Mouse (Mus musculus) lung, embryonic 14.5 days (tissue): ENCODE results near the gene Shb. TPM values are rescaled to one million over a fixed set of nuclear protein-coding genes. Genes with fewer than 3 reads are reported as not detected.

Experiments used
- ATAC-seq: fragments of 200-750 bp; cut with Nextera tagmentation; 2 replicates; pipeline ENCODE4 v1.8.0; 2017; ENCODE audit warnings: mild to moderate bottlenecking, moderate TSS enrichment, moderate library complexity; ENCODE audit not compliant: insufficient read depth
- DNase-seq: peaks from one replicate; pipeline ENCODE4 v3.0.0-alpha.2; 2015
- H3K27ac ChIP-seq: fragments of 300-500 bp; sonication (generic); 2 replicates; pipeline ENCODE4 v1.5.1; 2014; ENCODE audit warnings: low read depth, mild to moderate bottlenecking, moderate library complexity
- H3K27me3 ChIP-seq: fragments of 300-500 bp; sonication (generic); 2 replicates; pipeline ENCODE4 v1.6.1; 2014; ENCODE audit warnings: low read length, control low read depth; ENCODE audit not compliant: insufficient read depth
- H3K36me3 ChIP-seq: fragments of 300-500 bp; sonication (generic); 2 replicates; pipeline ENCODE4 v1.6.1; 2014; ENCODE audit warnings: control low read depth; ENCODE audit not compliant: insufficient read depth
- H3K4me1 ChIP-seq: fragments of 300-500 bp; sonication (generic); 2 replicates; pipeline ENCODE4 v1.6.1; 2014; ENCODE audit warnings: antibody characterized with exemption, control low read depth; ENCODE audit not compliant: insufficient read depth
- H3K4me2 ChIP-seq: fragments of 300-500 bp; sonication (generic); 2 replicates; pipeline ENCODE4 v1.6.1; 2014; ENCODE audit warnings: mild to moderate bottlenecking
- H3K4me3 ChIP-seq: fragments of 300-500 bp; sonication (generic); 2 replicates; pipeline ENCODE4 v1.5.1; 2014; ENCODE audit warnings: low read depth, low read length
- H3K9ac ChIP-seq: fragments of 300-500 bp; sonication (generic); 2 replicates; pipeline ENCODE4 v1.6.1; 2014
- H3K9me3 ChIP-seq: fragments of 300-500 bp; sonication (generic); 2 replicates; pipeline ENCODE4 v1.6.1; 2016; ENCODE audit warnings: low read depth, low read length, control low read depth
- CTCF ChIP-seq: IDR thresholded peaks from 2 replicates; pipeline ENCODE4 v1.5.1; 2016; ENCODE audit warnings: antibody characterized with exemption, low read depth
- WGBS: fragments of 180-500 bp; shearing (Covaris S2); extraction: QIAGEN DNeasy Blood & Tissue Kit; methylation state at CpG from one replicate; pipeline ENCODE4 v1.1.7; 2014; 5-methylcytosine and 5-hydroxymethylcytosine counted together
- polyA plus RNA-seq: library from polyadenylated mRNA; unstranded; fragments of >200 nt; fragmentation: Nextera tagmentation; extraction: Ambion mirVana; gene quantifications from 2 replicates; pipeline ENCODE4 v1.2.1, GENCODE M21; 2014

Shb gene
- polyA plus RNA-seq, 1 experiment from 2014 or later: 10.6 TPM

DNA sequence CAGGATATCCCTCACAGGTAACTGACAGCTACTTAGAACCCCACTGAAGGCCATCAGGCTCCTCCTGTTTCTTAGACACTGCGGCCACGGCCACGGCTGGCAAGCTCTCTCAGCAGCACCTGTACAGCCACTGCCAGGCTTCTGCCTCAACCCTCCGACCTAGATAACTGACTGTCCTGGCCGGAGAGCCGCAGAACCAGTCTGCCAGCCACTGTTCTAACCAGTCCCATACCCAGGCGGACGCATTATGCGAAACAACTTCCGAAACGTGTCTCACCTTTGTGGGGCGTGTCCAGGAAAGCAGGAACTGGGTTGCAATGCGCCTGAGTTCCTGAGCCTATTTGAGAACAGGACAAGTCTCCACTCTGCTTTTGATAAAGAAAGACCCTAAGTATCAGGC is 50.0 kb downstream of the Shb start:
- no peak overlapping the region for H3K9ac ChIP-seq
- TF ChIP-seq CTCF: no peak
- H3K4me2 ChIP-seq: no peak overlapping the region
- no peak overlapping the region for H3K4me3 ChIP-seq
- ATAC-seq (no peak), DNase-seq (no peak)
- H3K27me3 ChIP-seq: no peaks in the 10 kb centered on the region
- WGBS: 70% methylated on average over 13 of the region's 13 CpGs
- no peak overlapping the region for H3K27ac ChIP-seq
- no peaks in the 10 kb centered on the region for H3K9me3 ChIP-seq
- H3K4me1 ChIP-seq: peaks cover 32% of the 10 kb centered on the region
- no peaks in the 10 kb centered on the region for H3K36me3 ChIP-seq

DNA sequence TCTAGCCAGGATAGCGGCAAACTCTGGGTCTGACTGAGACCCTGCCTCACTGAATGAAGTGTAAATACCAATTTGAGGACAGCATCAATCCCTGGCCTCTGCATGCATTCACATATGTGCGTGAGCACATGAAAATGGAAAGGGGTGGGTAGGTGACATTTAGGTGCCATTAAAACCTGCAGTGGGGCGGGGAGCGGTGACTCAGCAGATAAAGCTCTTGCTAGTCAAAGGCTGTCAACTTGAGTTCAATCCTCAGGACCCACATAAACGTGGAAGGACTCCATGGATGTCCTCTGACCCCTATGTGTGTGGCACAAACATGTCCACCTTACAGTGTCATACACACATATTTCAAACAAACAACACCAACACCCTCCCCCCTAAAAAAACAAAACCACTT is 50.8 kb downstream of the Shb start:
- H3K4me3 ChIP-seq: no peak overlapping the region
- no peaks in the 10 kb centered on the region for H3K36me3 ChIP-seq
- H3K27ac ChIP-seq: no peak overlapping the region
- H3K4me1 ChIP-seq: peaks cover 32% of the 10 kb centered on the region
- H3K9ac ChIP-seq: no peak overlapping the region
- no peaks in the 10 kb centered on the region for H3K9me3 ChIP-seq
- no peak for TF ChIP-seq CTCF
- no peak for ATAC-seq
- no peak for DNase-seq
- no peaks in the 10 kb centered on the region for H3K27me3 ChIP-seq
- H3K4me2 ChIP-seq: no peak overlapping the region
- 72% methylated on average over 5 of the region's 5 CpGs for WGBS

- no peak overlapping the region for H3K4me2 ChIP-seq
These were observed 51.7 kb downstream of the Shb start for GRCm38 (mm10) chr4:45480595-45480994.

DNA sequence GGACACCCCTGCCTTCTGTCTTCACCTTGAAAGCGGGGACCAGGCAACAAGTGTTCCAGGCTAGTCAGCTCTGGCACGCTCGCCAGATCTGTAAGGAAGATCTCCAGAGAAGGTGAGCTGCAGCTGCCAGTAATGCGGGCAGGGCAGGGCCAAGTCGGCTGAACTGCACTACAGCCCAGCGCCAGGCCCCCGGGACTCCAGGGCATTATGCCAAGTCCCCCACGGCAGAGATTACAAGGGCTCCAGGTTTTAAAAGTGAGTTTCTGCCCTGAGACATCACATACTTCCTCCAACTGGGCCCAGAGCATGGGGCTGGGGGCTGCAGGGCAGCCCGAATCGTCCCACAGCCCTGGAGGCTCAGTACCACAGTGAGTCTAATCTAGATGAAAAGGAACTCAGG is 52.8 kb downstream of the Shb start:
- peaks cover 40% of the 10 kb centered on the region for H3K4me1 ChIP-seq
- H3K27me3 ChIP-seq: no peaks in the 10 kb centered on the region

More at GRCm38 (mm10) chr4:45480595-45480994, 51.7 kb downstream of the Shb start:
- 48% methylated on average over 3 of the region's 3 CpGs for WGBS
- Histone ChIP-seq H3K36me3 (no peaks in the 10 kb centered on the region), H3K4me3 (no peak overlapping the region), H3K27ac (peak overlapping the region; percentile 42; the same call in 1 of the 2 replicates), H3K27me3 (no peaks in the 10 kb centered on the region), H3K4me1 (peaks cover 32% of the 10 kb centered on the region), H3K9me3 (no peaks in the 10 kb centered on the region), H3K9ac (no peak overlapping the region)
- no peak for ATAC-seq
- DNase-seq: no peak
- no peak for TF ChIP-seq CTCF

DNA sequence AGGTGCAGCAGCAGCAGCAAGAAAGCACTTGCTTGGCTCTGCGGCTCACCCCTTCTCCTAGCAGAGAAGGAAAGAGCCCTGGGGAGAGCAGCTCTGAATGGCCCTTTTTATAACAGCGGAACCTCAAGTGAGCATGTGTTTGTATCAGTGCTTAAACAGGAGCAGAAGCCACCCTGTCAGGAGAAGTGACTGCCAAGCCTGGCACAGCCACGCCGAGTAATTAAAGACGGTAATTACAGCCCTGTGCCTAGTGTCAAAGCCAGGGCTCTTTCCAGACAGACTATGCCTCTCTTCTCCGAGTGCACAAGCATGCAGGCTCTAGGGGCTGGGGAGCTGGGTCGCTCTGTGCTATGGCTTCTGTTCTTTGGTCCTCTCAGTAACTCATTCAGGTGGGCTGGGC is 54.1 kb downstream of the Shb start:
- ATAC-seq (no peak), DNase-seq (no peak)
- Histone ChIP-seq H3K27ac (peak overlapping the region; percentile 64), H3K27me3 (no peaks in the 10 kb centered on the region), H3K4me2 (no peak overlapping the region), H3K4me3 (no peak overlapping the region), H3K9me3 (no peaks in the 10 kb centered on the region), H3K4me1 (peaks cover 48% of the 10 kb centered on the region), H3K36me3 (no peaks in the 10 kb centered on the region), H3K9ac (no peak overlapping the region)
- 54% methylated on average over 7 of the region's 7 CpGs for WGBS
- TF ChIP-seq CTCF: no peak

More for the DNA sequence above, 52.8 kb downstream of the Shb start:
- H3K4me3 ChIP-seq: no peak overlapping the region
- ATAC-seq: no peak
- TF ChIP-seq CTCF: no peak
- H3K27ac ChIP-seq: peak overlapping the region; percentile 42
- H3K9ac ChIP-seq: no peak overlapping the region
- H3K36me3 ChIP-seq: no peaks in the 10 kb centered on the region
- WGBS: 61% methylated on average over 10 of the region's 10 CpGs
- H3K4me2 ChIP-seq: no peak overlapping the region
- no peak for DNase-seq
- no peaks in the 10 kb centered on the region for H3K9me3 ChIP-seq

DNA sequence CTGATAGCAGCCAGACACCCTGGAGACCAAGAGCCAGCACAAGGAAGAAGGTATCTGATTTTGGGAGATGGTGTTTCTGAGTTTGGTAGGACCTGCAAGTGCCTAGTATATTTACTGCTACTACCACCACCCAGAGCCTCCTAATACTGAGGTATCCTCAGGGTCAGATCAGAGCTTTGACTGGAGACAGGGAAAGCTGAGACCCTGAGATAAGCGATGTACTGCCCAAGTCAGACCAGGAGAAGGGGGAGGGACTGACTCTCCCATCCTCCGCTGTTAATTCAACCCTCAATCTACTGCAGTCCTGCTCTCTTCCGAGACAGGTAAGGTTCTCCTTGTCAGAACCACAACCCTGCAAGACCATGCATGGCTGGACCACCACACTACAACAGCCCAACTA is 55.2 kb downstream of the Shb start:
- Histone ChIP-seq H3K9me3 (no peaks in the 10 kb centered on the region), H3K4me3 (no peak overlapping the region), H3K9ac (no peak overlapping the region), H3K27me3 (no peaks in the 10 kb centered on the region), H3K4me2 (no peak overlapping the region), H3K36me3 (no peaks in the 10 kb centered on the region), H3K27ac (no peak overlapping the region), H3K4me1 (peaks cover 52% of the 10 kb centered on the region)
- ATAC-seq: no peak
- 54% methylated on average over 3 of the region's 3 CpGs for WGBS
- DNase-seq: no peak
- TF ChIP-seq CTCF: no peak

- no peak for TF ChIP-seq CTCF
- Histone ChIP-seq H3K4me3 (no peak overlapping the region), H3K4me1 (peaks cover 57% of the 10 kb centered on the region), H3K9me3 (no peaks in the 10 kb centered on the region), H3K27me3 (no peaks in the 10 kb centered on the region), H3K27ac (peak overlapping the region; percentile 93; the same call in 1 of the 2 replicates), H3K9ac (no peak overlapping the region), H3K36me3 (no peaks in the 10 kb centered on the region), H3K4me2 (no peak overlapping the region)
- DNase-seq (no peak), ATAC-seq (no peak)
- 54% methylated on average over 5 of the region's 5 CpGs for WGBS
These were observed 57.4 kb downstream of the Shb start for GRCm38 (mm10) chr4:45474832-45475231.

DNA sequence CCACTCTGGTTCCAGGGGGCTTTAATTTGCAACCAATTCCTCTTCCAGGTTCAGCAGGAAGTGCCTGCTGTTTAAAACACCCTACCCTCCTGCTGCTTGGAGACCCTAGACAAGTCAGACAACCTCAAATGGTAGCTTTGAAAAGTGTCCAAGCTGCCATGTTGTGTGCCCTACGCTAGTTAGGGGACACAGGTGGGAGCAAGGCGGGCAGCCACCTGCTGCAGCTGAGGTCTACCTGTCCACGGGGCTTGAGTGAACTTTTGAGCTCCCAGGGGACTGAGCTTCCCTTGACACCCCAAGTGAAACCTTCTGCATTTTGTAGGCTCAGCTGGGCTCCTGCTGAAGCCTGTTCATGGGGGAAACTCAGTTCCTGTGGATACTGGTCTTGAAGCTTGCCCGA is 58.1 kb downstream of the Shb start:
- no peak for TF ChIP-seq CTCF
- WGBS: 90% methylated on average over 4 of the region's 4 CpGs
- no peaks in the 10 kb centered on the region for H3K27me3 ChIP-seq
- H3K36me3 ChIP-seq: no peaks in the 10 kb centered on the region
- H3K4me2 ChIP-seq: no peak overlapping the region
- peaks cover 54% of the 10 kb centered on the region for H3K4me1 ChIP-seq
- H3K27ac ChIP-seq: peak overlapping the region; percentile 93; the same call in 1 of the 2 replicates
- DNase-seq: no peak
- no peak overlapping the region for H3K9ac ChIP-seq
- ATAC-seq: no peak
- H3K9me3 ChIP-seq: no peaks in the 10 kb centered on the region
- no peak overlapping the region for H3K4me3 ChIP-seq
